Mouse (Mus musculus): Measurements from ENCODE around the gene Zfp384. TPM values are rescaled to one million over a fixed set of nuclear protein-coding genes. Genes with fewer than 3 reads are reported as not detected.

Zfp384 gene
- polyA plus RNA-seq, 1 experiment from 2014 or later: 17.0 TPM

- Histone ChIP-seq H3K9me3 (no peaks in the 10 kb centered on the region), H3K27ac (no peak overlapping the region), H3K27me3 (replicated peaks) (peaks cover 82% of the 10 kb centered on the region), H3K4me3 (no peak overlapping the region), H3K36me3 (no peaks in the 10 kb centered on the region), H3K9ac (no peak overlapping the region), H3K4me1 (peaks cover 10% of the 10 kb centered on the region; the same call in 1 of the 2 replicates), H3K4me2 (replicated peaks) (peak overlapping the region; percentile 99)
- WGBS: 49% methylated on average over 8 of the region's 8 CpGs
- ATAC-seq (ENCODE audit: low FRiP score, low read depth): no peak
Measured at GRCm38 (mm10) chr6:124995831-124996403, 13.0 kb upstream of the Zfp384 start.

GRCm38 (mm10) chr6:124996551-124997501 is 12.1 kb upstream of the Zfp384 start, which contains the start of gene Pianp:
Pianp (plus strand) TSS chr6:124996694.
- peak within 1 kb of the TSS; percentile 61 for H3K4me3 ChIP-seq
- H3K4me2 ChIP-seq (replicated peaks): peak within 1 kb of the TSS; percentile 99
- H3K27me3 ChIP-seq (replicated peaks): peaks cover 91% of the 10 kb centered on the region
- no peaks in the 10 kb centered on the region for H3K9me3 ChIP-seq
- peaks cover 10% of the 10 kb centered on the region; the same call in 1 of the 2 replicates for H3K4me1 ChIP-seq
- H3K9ac ChIP-seq: peak within 1 kb of the TSS; percentile 75
- under 1% methylated on average over 64 of the region's 78 CpGs for WGBS
- ATAC-seq (ENCODE audit: low FRiP score, low read depth): peak; percentile 70
- H3K27ac ChIP-seq: no peak within 1 kb of the TSS
- no peaks in the 10 kb centered on the region for H3K36me3 ChIP-seq

- Histone ChIP-seq H3K36me3 (no peaks in the 10 kb centered on the region), H3K27me3 (replicated peaks) (peaks cover 90% of the 10 kb centered on the region), H3K9me3 (no peaks in the 10 kb centered on the region), H3K27ac (no peak overlapping the region), H3K4me3 (peak overlapping the region; percentile 61), H3K4me2 (replicated peaks) (peak overlapping the region; percentile 99), H3K9ac (no peak overlapping the region), H3K4me1 (peaks cover 10% of the 10 kb centered on the region; the same call in 1 of the 2 replicates)
- 6% methylated on average over 8 of the region's 8 CpGs for WGBS
- no peak for ATAC-seq (ENCODE audit: low FRiP score, low read depth)
Measured at GRCm38 (mm10) chr6:124998066-124998465, 10.9 kb upstream of the Zfp384 start.

GRCm38 (mm10) chr6:124999091-124999490 is 9.9 kb upstream of the Zfp384 start:
- Histone ChIP-seq H3K36me3 (no peaks in the 10 kb centered on the region), H3K27me3 (replicated peaks) (peaks cover 81% of the 10 kb centered on the region)
- ATAC-seq (ENCODE audit: low FRiP score, low read depth): no peak

GRCm38 (mm10) chr6:124999546-124999945 is 9.4 kb upstream of the Zfp384 start:
- Histone ChIP-seq H3K4me3 (no peak overlapping the region), H3K27me3 (replicated peaks) (peaks cover 77% of the 10 kb centered on the region), H3K36me3 (no peaks in the 10 kb centered on the region), H3K9ac (no peak overlapping the region), H3K4me2 (replicated peaks) (no peak overlapping the region), H3K9me3 (no peaks in the 10 kb centered on the region), H3K27ac (no peak overlapping the region), H3K4me1 (peaks cover 13% of the 10 kb centered on the region)
- WGBS: 37% methylated on average over 10 of the region's 10 CpGs
- ATAC-seq (ENCODE audit: low FRiP score, low read depth): no peak

More at GRCm38 (mm10) chr6:124999091-124999490, 9.9 kb upstream of the Zfp384 start:
- no peak overlapping the region for H3K4me2 ChIP-seq (replicated peaks)
- 37% methylated on average over 14 of the region's 14 CpGs for WGBS
- no peak overlapping the region for H3K9ac ChIP-seq
- no peak overlapping the region for H3K4me3 ChIP-seq
- no peaks in the 10 kb centered on the region for H3K9me3 ChIP-seq
- H3K27ac ChIP-seq: no peak overlapping the region
- peaks cover 10% of the 10 kb centered on the region for H3K4me1 ChIP-seq

GRCm38 (mm10) chr6:125003706-125004105 is 5.2 kb upstream of the Zfp384 start:
- no peak overlapping the region for H3K4me3 ChIP-seq
- 41% methylated on average over 3 of the region's 3 CpGs for WGBS
- ATAC-seq (ENCODE audit: low FRiP score, low read depth): no peak
- no peaks in the 10 kb centered on the region for H3K9me3 ChIP-seq
- no peak overlapping the region for H3K4me2 ChIP-seq (replicated peaks)
- H3K36me3 ChIP-seq: no peaks in the 10 kb centered on the region
- H3K27ac ChIP-seq: no peak overlapping the region
- peaks cover 9% of the 10 kb centered on the region for H3K4me1 ChIP-seq
- no peak overlapping the region for H3K9ac ChIP-seq
- peaks cover 37% of the 10 kb centered on the region for H3K27me3 ChIP-seq (replicated peaks)

GRCm38 (mm10) chr6:125005086-125005485 is 3.9 kb upstream of the Zfp384 start:
- no peaks in the 10 kb centered on the region for H3K9me3 ChIP-seq
- no peak for ATAC-seq (ENCODE audit: low FRiP score, low read depth)
- no peak overlapping the region for H3K4me2 ChIP-seq (replicated peaks)
- no peak overlapping the region for H3K4me3 ChIP-seq
- no peaks in the 10 kb centered on the region for H3K36me3 ChIP-seq
- no peak overlapping the region for H3K27ac ChIP-seq
- WGBS: 25% methylated on average over 3 of the region's 3 CpGs
- peaks cover 13% of the 10 kb centered on the region for H3K4me1 ChIP-seq
- no peak overlapping the region for H3K9ac ChIP-seq
- H3K27me3 ChIP-seq (replicated peaks): peaks cover 23% of the 10 kb centered on the region

- 50% methylated on average over 13 of the region's 13 CpGs for WGBS
Measured at GRCm38 (mm10) chr6:125008060-125008459, 885 bp upstream of the Zfp384 start.

GRCm38 (mm10) chr6:125008586-125009128 is 288 bp upstream of the Zfp384 start:
- under 1% methylated on average over 33 of the region's 34 CpGs for WGBS
- Histone ChIP-seq H3K4me1 (peaks cover 24% of the 10 kb centered on the region), H3K4me3 (peak overlapping the region; percentile 93), H3K36me3 (peaks cover 22% of the 10 kb centered on the region), H3K9ac (peak overlapping the region; percentile 98), H3K9me3 (no peaks in the 10 kb centered on the region), H3K27ac (peak overlapping the region; percentile 96), H3K4me2 (replicated peaks) (peak overlapping the region; percentile 65), H3K27me3 (replicated peaks) (no peaks in the 10 kb centered on the region)
- ATAC-seq (ENCODE audit: low FRiP score, low read depth): peak; percentile 98

More at GRCm38 (mm10) chr6:125008060-125008459, 885 bp upstream of the Zfp384 start:
- Histone ChIP-seq H3K9ac (peak overlapping the region; percentile 47), H3K27ac (peak overlapping the region; percentile 67; the same call in 1 of the 2 replicates), H3K4me2 (replicated peaks) (peak overlapping the region; percentile 65), H3K4me1 (peaks cover 24% of the 10 kb centered on the region), H3K4me3 (peak overlapping the region; percentile 93), H3K9me3 (no peaks in the 10 kb centered on the region), H3K27me3 (replicated peaks) (0 out of 2 replicates have a peak, but pooled peaks cover 1% of the 10 kb centered on the region), H3K36me3 (peaks cover 16% of the 10 kb centered on the region)
- peak; percentile 0; the same call in 1 of the 2 replicates for ATAC-seq (ENCODE audit: low FRiP score, low read depth)

GRCm38 (mm10) chr6:125009181-125010073 is 482 bp downstream of the Zfp384 start:
- peak overlapping the region; percentile 65 for H3K4me2 ChIP-seq (replicated peaks)
- H3K27ac ChIP-seq: peak overlapping the region; percentile 96
- peaks cover 21% of the 10 kb centered on the region for H3K4me1 ChIP-seq
- peaks cover 29% of the 10 kb centered on the region for H3K36me3 ChIP-seq
- H3K4me3 ChIP-seq: peak overlapping the region; percentile 93
- H3K9me3 ChIP-seq: no peaks in the 10 kb centered on the region
- WGBS: under 1% methylated on average over 63 of the region's 78 CpGs
- peak; percentile 83 for ATAC-seq (ENCODE audit: low FRiP score, low read depth)
- H3K9ac ChIP-seq: peak overlapping the region; percentile 98
- H3K27me3 ChIP-seq (replicated peaks): no peaks in the 10 kb centered on the region

GRCm38 (mm10) chr6:125017682-125018081 is 8.7 kb downstream of the Zfp384 start:
- no peak for ATAC-seq (ENCODE audit: low FRiP score, low read depth)
- Histone ChIP-seq H3K4me1 (no peaks in the 10 kb centered on the region; the same call in 1 of the 2 replicates), H3K9ac (no peak overlapping the region), H3K36me3 (peaks cover 69% of the 10 kb centered on the region), H3K27ac (no peak overlapping the region), H3K27me3 (replicated peaks) (no peaks in the 10 kb centered on the region), H3K9me3 (no peaks in the 10 kb centered on the region), H3K4me3 (no peak overlapping the region), H3K4me2 (replicated peaks) (no peak overlapping the region)
- 93% methylated on average over 3 of the region's 3 CpGs for WGBS

Measured in neural tube, embryonic 12.5 days (tissue).